Mouse (Mus musculus) C2C12 (cell line): ENCODE measurements around the gene Lta. TPM values are rescaled to one million over a fixed set of nuclear protein-coding genes. Genes with fewer than 3 reads are reported as not detected.

Experiments used
- H3K27me3 ChIP-seq: one replicate; pipeline ENCODE4 v1.6.1; 2011; ENCODE audit not compliant: control insufficient read depth, insufficient read depth, insufficient read length
- H3K36me3 ChIP-seq: one replicate; pipeline ENCODE4 v1.6.1; 2011; ENCODE audit not compliant: control insufficient read depth, insufficient read depth
- H3K4me3 ChIP-seq: one replicate; pipeline ENCODE4 v1.5.1; 2011; ENCODE audit warnings: mild to moderate bottlenecking, control low read depth; ENCODE audit not compliant: poor library complexity, insufficient read depth, severe bottlenecking
- H3K79me2 ChIP-seq: one replicate; pipeline ENCODE4 v1.6.1; 2011; ENCODE audit not compliant: control insufficient read depth, insufficient read depth
- H3K79me3 ChIP-seq: one replicate; pipeline ENCODE4 v1.6.1; 2011; ENCODE audit warnings: low read depth, control low read depth
- H3ac ChIP-seq: one replicate; pipeline ENCODE3; 2011; ENCODE audit warnings: low read depth; ENCODE audit not compliant: control insufficient read depth, insufficient read length
- CEBPB ChIP-seq: IDR thresholded peaks from one replicate; pipeline ENCODE4 v1.6.1; 2011; ENCODE audit warnings: low read depth, mild to moderate bottlenecking, control low read depth, moderate library complexity
- CTCF ChIP-seq: IDR thresholded peaks from one replicate; pipeline ENCODE4 v1.5.1; 2011; ENCODE audit not compliant: control insufficient read depth, insufficient read depth, insufficient read length
- FOSL1 ChIP-seq: IDR thresholded peaks from one replicate; pipeline ENCODE4 v1.8.0; 2011; ENCODE audit warnings: mild to moderate bottlenecking, low read length; ENCODE audit not compliant: poor library complexity, insufficient read depth, severe bottlenecking
- MAX ChIP-seq: IDR thresholded peaks from one replicate; pipeline ENCODE4 v1.6.1; 2011; ENCODE audit warnings: mild to moderate bottlenecking, control low read depth
- MYOD1 ChIP-seq: IDR thresholded peaks from one replicate; pipeline ENCODE4 v1.6.1; 2011; ENCODE audit warnings: low read depth; ENCODE audit not compliant: control insufficient read depth, insufficient read length
- MYOG ChIP-seq: IDR thresholded peaks from one replicate; pipeline ENCODE4 v1.6.1; 2011; ENCODE audit not compliant: control insufficient read depth, insufficient read length; ENCODE audit errors: extremely low read depth
- USF1 ChIP-seq: IDR thresholded peaks from one replicate; pipeline ENCODE4 v1.6.1; 2011; ENCODE audit warnings: low read depth, mild to moderate bottlenecking, control low read depth, moderate library complexity
- polyA plus RNA-seq: library from polyadenylated mRNA; unstranded; fragments of >200 nt; fragmentation: generic; extraction: Trizol; gene quantifications from one replicate; pipeline ENCODE4 v1.2.1, GENCODE M21; 2012; ENCODE audit warnings: missing spikeins

Gene Lta
- polyA plus RNA-seq, 1 experiment: 0.07 TPM

- TF ChIP-seq CEBPB: no peak
- no peak for TF ChIP-seq USF1
- no peak for TF ChIP-seq FOSL1
- TF ChIP-seq MYOG: no peak
- no peak for TF ChIP-seq MYOD1
- no peak for TF ChIP-seq CTCF
- TF ChIP-seq MAX: no peak
- Histone ChIP-seq H3K27me3 (no peaks in the 10 kb centered on the region), H3K36me3 (peaks cover 37% of the 10 kb centered on the region), H3K79me3 (peaks cover 23% of the 10 kb centered on the region), H3K4me3 (peak within 1 kb of the TSS; percentile 51), H3K79me2 (peaks cover 60% of the 10 kb centered on the region), H3ac (peak within 1 kb of the TSS; percentile 90)
Measured at GRCm38 (mm10) chr17:35233114-35233980, 28.2 kb upstream of the Lta start, which contains the start of gene Atp6v1g2. Gene Atp6v1g2, plus strand, starts transcription at chr17:35233660.

DNA sequence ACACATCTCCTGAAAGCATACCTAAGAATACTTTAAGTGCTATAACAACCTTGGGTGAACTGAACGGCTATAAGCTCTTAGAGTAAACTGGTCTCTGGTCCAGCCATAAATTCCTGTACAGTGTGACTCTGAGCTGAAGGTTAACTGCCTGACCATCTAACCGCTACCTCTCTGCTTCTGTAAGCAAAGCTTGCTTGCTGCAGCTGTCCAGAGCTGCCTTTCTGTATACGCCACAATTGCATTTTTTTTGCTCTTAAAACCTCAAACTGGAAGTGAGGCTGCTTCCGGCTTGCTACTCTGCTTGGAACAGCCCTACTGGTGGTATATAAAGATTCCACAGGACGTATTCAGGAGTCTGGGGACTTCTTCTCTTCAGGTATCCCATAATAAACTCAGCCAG, 27.5 kb upstream of the Lta start:
- H3K27me3 ChIP-seq: no peaks in the 10 kb centered on the region
- H3K4me3 ChIP-seq: no peak overlapping the region
- peaks cover 65% of the 10 kb centered on the region for H3K79me2 ChIP-seq
- no peak for TF ChIP-seq CEBPB
- no peak for TF ChIP-seq MYOG
- peaks cover 23% of the 10 kb centered on the region for H3K79me3 ChIP-seq
- peaks cover 40% of the 10 kb centered on the region for H3K36me3 ChIP-seq
- H3ac ChIP-seq: no peak overlapping the region

DNA sequence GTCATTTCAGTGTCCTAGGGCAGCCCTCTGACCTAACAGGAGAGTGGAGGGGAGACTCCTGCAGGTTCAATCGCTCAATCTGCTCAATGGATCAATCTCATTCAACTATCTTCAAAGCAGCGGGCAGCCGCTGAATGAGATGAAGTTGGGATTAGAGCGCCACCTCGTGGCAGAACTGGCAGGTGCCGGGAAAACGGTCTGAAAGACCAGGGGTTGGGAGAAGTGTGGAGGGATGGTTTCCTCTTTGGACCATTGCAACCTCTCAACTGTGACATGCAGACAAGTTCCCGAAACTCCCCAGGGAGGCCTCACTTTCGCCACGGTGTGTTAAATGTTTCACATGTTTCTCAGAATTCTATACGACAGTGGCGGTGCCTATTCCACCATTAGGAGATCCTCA, 26.9 kb upstream of the Lta start:
- Histone ChIP-seq H3K36me3 (peaks cover 40% of the 10 kb centered on the region), H3K79me3 (peaks cover 23% of the 10 kb centered on the region), H3K79me2 (peaks cover 65% of the 10 kb centered on the region), H3K4me3 (no peak overlapping the region), H3ac (no peak overlapping the region), H3K27me3 (no peaks in the 10 kb centered on the region)
- TF ChIP-seq USF1 (no peak), CTCF (peak; percentile 46)

- TF ChIP-seq USF1 (no peak), MAX (no peak), MYOD1 (no peak), MYOG (no peak), FOSL1 (no peak), CTCF (no peak), CEBPB (no peak)
- Histone ChIP-seq H3ac (no peak overlapping the region), H3K79me3 (peaks cover 23% of the 10 kb centered on the region), H3K79me2 (peaks cover 75% of the 10 kb centered on the region), H3K4me3 (no peak overlapping the region), H3K27me3 (no peaks in the 10 kb centered on the region), H3K36me3 (peaks cover 40% of the 10 kb centered on the region)
Measured at GRCm38 (mm10) chr17:35231022-35231421, 25.9 kb upstream of the Lta start.

DNA sequence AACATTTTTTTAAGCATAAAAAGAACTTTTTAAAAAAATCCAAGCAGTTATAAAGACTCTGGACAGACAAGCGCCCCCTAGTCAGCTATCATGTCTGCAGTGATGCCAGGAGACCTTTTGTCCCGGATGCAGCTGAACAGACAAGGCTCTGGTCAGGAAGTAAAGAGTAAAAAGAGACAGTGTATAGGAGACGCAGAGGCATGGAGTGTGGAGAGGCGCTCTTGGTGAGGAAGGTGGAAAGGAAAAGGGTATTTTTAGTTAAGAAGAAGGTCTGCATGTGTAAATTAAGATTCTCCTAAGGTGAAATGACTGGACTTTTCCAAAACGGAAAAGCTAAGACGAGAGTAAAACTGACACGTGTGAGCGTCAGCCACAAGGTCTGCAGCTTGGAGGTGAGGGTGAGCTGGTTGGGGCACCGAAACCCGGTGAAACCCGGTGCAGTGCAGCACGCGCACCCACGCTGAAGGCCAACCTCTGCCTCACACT, 21.5 kb upstream of the Lta start:
- Histone ChIP-seq H3K27me3 (no peaks in the 10 kb centered on the region), H3ac (no peak overlapping the region), H3K79me2 (peaks cover 48% of the 10 kb centered on the region), H3K79me3 (peaks cover 10% of the 10 kb centered on the region), H3K36me3 (peaks cover 35% of the 10 kb centered on the region), H3K4me3 (no peak overlapping the region)
- TF ChIP-seq MYOG (no peak), MAX (no peak), MYOD1 (no peak)

- Histone ChIP-seq H3K4me3 (no peak overlapping the region), H3K27me3 (no peaks in the 10 kb centered on the region), H3K36me3 (peaks cover 29% of the 10 kb centered on the region), H3K79me3 (peaks cover 2% of the 10 kb centered on the region), H3K79me2 (peaks cover 37% of the 10 kb centered on the region), H3ac (no peak overlapping the region)
- no peak for TF ChIP-seq CEBPB
- no peak for TF ChIP-seq MYOD1
- no peak for TF ChIP-seq MAX
- TF ChIP-seq CTCF: no peak
- TF ChIP-seq USF1: no peak
- TF ChIP-seq MYOG: no peak
- no peak for TF ChIP-seq FOSL1
Measured at GRCm38 (mm10) chr17:35225456-35225855, 20.3 kb upstream of the Lta start.
